Mouse (Mus musculus) stomach, postnatal 0 days (tissue): ENCODE results near the gene Sgip1. TPM values are rescaled to one million over a fixed set of nuclear protein-coding genes. Genes with fewer than 3 reads are reported as not detected.

ENCODE experiments used
- ATAC-seq: fragments of 200-750 bp; cut with Nextera tagmentation; 2 replicates; pipeline ENCODE4 v1.8.0; 2017; ENCODE audit not compliant: low FRiP score, low TSS enrichment
- DNase-seq: peaks from one replicate; pipeline ENCODE4 v3.0.0-alpha.2; 2016; ENCODE audit warnings: low spot score
- H3K27ac ChIP-seq: fragments of 300-500 bp; sonication (generic); replicated peaks from 2 replicates; pipeline ENCODE4 v1.5.1; 2014; ENCODE audit warnings: mild to moderate bottlenecking, control low read depth
- H3K27me3 ChIP-seq: fragments of 300-500 bp; sonication (generic); 2 replicates; pipeline ENCODE4 v1.6.1; 2014; ENCODE audit warnings: low read length; ENCODE audit not compliant: control insufficient read depth, insufficient read depth
- H3K36me3 ChIP-seq: fragments of 300-500 bp; sonication (generic); 2 replicates; pipeline ENCODE4 v1.6.1; 2014; ENCODE audit warnings: low read length, mixed read lengths; ENCODE audit not compliant: control insufficient read depth, insufficient read depth
- H3K4me1 ChIP-seq: fragments of 300-500 bp; sonication (generic); replicated peaks from 2 replicates; pipeline ENCODE4 v1.6.1; 2014; ENCODE audit warnings: antibody characterized with exemption; ENCODE audit not compliant: control insufficient read depth, insufficient read depth
- H3K4me2 ChIP-seq: fragments of 300-500 bp; sonication (generic); replicated peaks from 2 replicates; pipeline ENCODE4 v1.6.1; 2014; ENCODE audit warnings: low read depth, mild to moderate bottlenecking, control low read depth, moderate library complexity
- H3K4me3 ChIP-seq: fragments of 300-500 bp; sonication (generic); 2 replicates; pipeline ENCODE4 v1.5.1; 2014; ENCODE audit warnings: low read depth, low read length, control low read depth
- H3K9ac ChIP-seq: fragments of 300-500 bp; sonication (generic); 2 replicates; pipeline ENCODE4 v1.6.1; 2014; ENCODE audit warnings: mild to moderate bottlenecking, low read length, control low read depth, mixed read lengths
- H3K9me3 ChIP-seq: fragments of 300-500 bp; sonication (generic); 2 replicates; pipeline ENCODE4 v1.6.1; 2016; ENCODE audit warnings: low read length; ENCODE audit not compliant: control insufficient read depth
- CTCF ChIP-seq: IDR thresholded peaks from 2 replicates; pipeline ENCODE4 v1.5.1; 2016; ENCODE audit warnings: antibody characterized with exemption, low read depth, mild to moderate bottlenecking, moderate library complexity
- EP300 ChIP-seq: optimal IDR thresholded peaks from 2 replicates; pipeline ENCODE3; 2016; ENCODE audit warnings: antibody characterized with exemption
- WGBS: fragments of 180-500 bp; shearing (Covaris S2); extraction: QIAGEN DNeasy Blood & Tissue Kit; methylation state at CpG from one replicate; pipeline ENCODE4 v1.1.7; 2014; 5-methylcytosine and 5-hydroxymethylcytosine counted together
- polyA plus RNA-seq: library from polyadenylated mRNA; unstranded; fragments of >200 nt; fragmentation: Nextera tagmentation; extraction: Ambion mirVana; gene quantifications from 2 replicates; pipeline ENCODE4 v1.2.1, GENCODE M21; 2015

Sgip1 gene
- polyA plus RNA-seq, 1 experiment from 2014 or later, result 2.4 TPM

GRCm38 (mm10) chr4:102986173-102986572, 245.1 kb downstream of the Sgip1 start:
- Histone ChIP-seq H3K27me3 (no peaks in the 10 kb centered on the region), H3K4me2 (no peak overlapping the region), H3K27ac (no peak overlapping the region), H3K4me3 (no peak overlapping the region), H3K4me1 (no peaks in the 10 kb centered on the region), H3K9me3 (no peaks in the 10 kb centered on the region), H3K9ac (no peak overlapping the region), H3K36me3 (no peaks in the 10 kb centered on the region)
- no peak for ATAC-seq
- DNase-seq, result no peak
- WGBS, result 82% methylated on average over 7 of the region's 7 CpGs
- no peak for TF ChIP-seq EP300
- no peak for TF ChIP-seq CTCF

- peak; percentile 93 for TF ChIP-seq CTCF
- TF ChIP-seq EP300, result no peak
- peak; percentile 61; the same call in 1 of the 2 replicates for ATAC-seq
- 2% methylated on average over 2 of the region's 2 CpGs for WGBS
These were observed 245.8 kb downstream of the Sgip1 start for GRCm38 (mm10) chr4:102986917-102987316.

DNA sequence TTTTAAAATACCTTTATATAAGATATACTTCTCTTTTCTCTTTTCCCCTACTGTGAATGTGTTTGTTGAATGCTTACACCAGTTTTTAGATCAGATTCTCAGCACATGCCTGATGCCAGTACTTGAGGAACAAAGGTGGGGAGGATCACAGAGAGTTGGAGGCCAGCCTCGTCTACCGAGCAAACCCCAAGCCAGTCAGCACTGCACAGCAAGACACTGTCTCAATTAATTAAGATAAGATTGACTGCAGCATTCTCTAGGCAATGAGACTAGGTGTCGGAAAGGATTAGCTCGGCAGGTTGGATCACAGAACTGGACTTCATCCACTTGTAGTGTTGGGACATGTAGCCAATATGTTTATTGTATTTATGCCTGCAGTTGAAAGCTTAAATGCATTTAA, 246.2 kb downstream of the Sgip1 start:
- Histone ChIP-seq H3K36me3 (no peaks in the 10 kb centered on the region), H3K9me3 (no peaks in the 10 kb centered on the region), H3K4me2 (no peak overlapping the region), H3K27me3 (no peaks in the 10 kb centered on the region), H3K27ac (no peak overlapping the region), H3K4me3 (no peak overlapping the region), H3K4me1 (no peaks in the 10 kb centered on the region), H3K9ac (no peak overlapping the region)
- ATAC-seq (no peak), DNase-seq (no peak)
- no peak for TF ChIP-seq EP300
- TF ChIP-seq CTCF, result no peak
- WGBS, result 70% methylated on average over 4 of the region's 4 CpGs

More at GRCm38 (mm10) chr4:102986917-102987316, 245.8 kb downstream of the Sgip1 start:
- Histone ChIP-seq H3K4me3 (no peak overlapping the region), H3K27ac (no peak overlapping the region), H3K4me2 (no peak overlapping the region), H3K9ac (no peak overlapping the region), H3K36me3 (no peaks in the 10 kb centered on the region), H3K9me3 (no peaks in the 10 kb centered on the region), H3K27me3 (no peaks in the 10 kb centered on the region), H3K4me1 (no peaks in the 10 kb centered on the region)
- DNase-seq, result peak; percentile 38

GRCm38 (mm10) chr4:102987756-102988155, 246.7 kb downstream of the Sgip1 start:
- Histone ChIP-seq H3K4me1 (no peaks in the 10 kb centered on the region), H3K27ac (no peak overlapping the region), H3K9ac (no peak overlapping the region), H3K4me3 (no peak overlapping the region), H3K36me3 (no peaks in the 10 kb centered on the region), H3K9me3 (no peaks in the 10 kb centered on the region), H3K27me3 (no peaks in the 10 kb centered on the region), H3K4me2 (no peak overlapping the region)
- TF ChIP-seq CTCF, result no peak
- no peak for TF ChIP-seq EP300
- 81% methylated on average over 2 of the region's 2 CpGs for WGBS
- DNase-seq (no peak), ATAC-seq (no peak)

- DNase-seq (no peak), ATAC-seq (no peak)
- no peak overlapping the region for H3K4me3 ChIP-seq
- H3K4me1 ChIP-seq, result no peaks in the 10 kb centered on the region
- H3K9ac ChIP-seq, result no peak overlapping the region
- 73% methylated on average over 6 of the region's 6 CpGs for WGBS
- H3K9me3 ChIP-seq, result no peaks in the 10 kb centered on the region
- H3K27ac ChIP-seq, result no peak overlapping the region
- H3K36me3 ChIP-seq, result no peaks in the 10 kb centered on the region
- no peak overlapping the region for H3K4me2 ChIP-seq
- H3K27me3 ChIP-seq, result no peaks in the 10 kb centered on the region
- TF ChIP-seq CTCF (no peak), EP300 (no peak)
These were observed 247.4 kb downstream of the Sgip1 start for GRCm38 (mm10) chr4:102988526-102988925.

GRCm38 (mm10) chr4:102989391-102989790, 248.3 kb downstream of the Sgip1 start:
- Histone ChIP-seq H3K27ac (no peak overlapping the region), H3K4me2 (no peak overlapping the region), H3K4me1 (no peaks in the 10 kb centered on the region), H3K9ac (no peak overlapping the region), H3K27me3 (no peaks in the 10 kb centered on the region), H3K4me3 (no peak overlapping the region), H3K9me3 (no peaks in the 10 kb centered on the region), H3K36me3 (no peaks in the 10 kb centered on the region)
- TF ChIP-seq EP300 (no peak), CTCF (no peak)
- no peak for DNase-seq
- 80% methylated on average over 5 of the region's 5 CpGs for WGBS
- ATAC-seq, result no peak
